Mouse (Mus musculus) regulatory T cell (primary cell): ENCODE data around the gene Cox7c.
"Not testable (repeated sequence)": the region's sequence is repeated elsewhere in the genome, so short reads cannot be mapped to it uniquely, and the experiment has no call there.

Experiments
- in situ Hi-C: fragments of 300-600 bp; cut with MboI, MseI; formaldehyde crosslinking; loops from one replicate; pipeline ENCODE4 v1.15.1; 2025; ENCODE audit warnings: high pct_unique_total_duplicates

Cox7c gene

GRCm38 (mm10) chr13:86046254-86046951, at the start of gene Cox7c:
TSS of gene Cox7c (minus strand) at chr13:86046904.
- in situ Hi-C loops, result loop anchor here (25.0 kb wide), 1 partner anchor 1809 kb away; no protein-coding TSS in a partner anchor

- in situ Hi-C loops, result no loop called here
Observed at GRCm38 (mm10) chr13:86068011-86068724, 21.5 kb upstream of the Cox7c start.

- in situ Hi-C loops, result no loop called here
Observed at GRCm38 (mm10) chr13:86067508-86067907, 20.8 kb upstream of the Cox7c start.

- in situ Hi-C loops, result not testable (repeated sequence)
Observed at GRCm38 (mm10) chr13:86054091-86054490, 7.4 kb upstream of the Cox7c start.

- in situ Hi-C loops, result no loop called here
Observed at GRCm38 (mm10) chr13:86004907-86005675, 41.6 kb downstream of the Cox7c start.
